Mouse (Mus musculus) brain, adult 2 months (tissue): ENCODE data around the gene Mamdc2.
A peak's percentile ranks its signal among the peaks of the same experiment; 100 is the strongest.

ENCODE experiments used
- DNase-seq: peaks from one replicate; pipeline ENCODE4 v3.0.0; 2011; ENCODE audit warnings: low read depth, low spot score

Gene Mamdc2

GRCm38 (mm10) chr19:23435731-23436130 is 12.5 kb downstream of the Mamdc2 start:
- no peak for DNase-seq

- DNase-seq = no peak
Measured at GRCm38 (mm10) chr19:23434433-23434832, 13.8 kb downstream of the Mamdc2 start.

- DNase-seq = no peak
Measured at GRCm38 (mm10) chr19:23417668-23418067, 30.6 kb downstream of the Mamdc2 start.

GRCm38 (mm10) chr19:23410800-23411199 is 37.4 kb downstream of the Mamdc2 start:
- DNase-seq = no peak

GRCm38 (mm10) chr19:23410328-23410727 is 37.9 kb downstream of the Mamdc2 start:
- no peak for DNase-seq

- peak; percentile 16 for DNase-seq
Measured at GRCm38 (mm10) chr19:23401469-23402135, 46.6 kb downstream of the Mamdc2 start.

GRCm38 (mm10) chr19:23400485-23400884 is 47.8 kb downstream of the Mamdc2 start:
- DNase-seq = peak; percentile 28

- no peak for DNase-seq
Measured at GRCm38 (mm10) chr19:23395956-23396355, 52.3 kb downstream of the Mamdc2 start.

GRCm38 (mm10) chr19:23394597-23394996 is 53.6 kb downstream of the Mamdc2 start:
- no peak for DNase-seq

- DNase-seq = no peak
Measured at GRCm38 (mm10) chr19:23388862-23389272, 59.4 kb downstream of the Mamdc2 start.

- no peak for DNase-seq
Measured at GRCm38 (mm10) chr19:23388083-23388861, 60.0 kb downstream of the Mamdc2 start.

GRCm38 (mm10) chr19:23382396-23382795 is 65.8 kb downstream of the Mamdc2 start:
- DNase-seq = no peak

GRCm38 (mm10) chr19:23380968-23381367 is 67.3 kb downstream of the Mamdc2 start:
- DNase-seq = peak; percentile 37

GRCm38 (mm10) chr19:23379752-23380504 is 68.3 kb downstream of the Mamdc2 start:
- DNase-seq = no peak

- DNase-seq = no peak
Measured at GRCm38 (mm10) chr19:23376536-23377201, 71.6 kb downstream of the Mamdc2 start.

- peak; percentile 97 for DNase-seq
Measured at GRCm38 (mm10) chr19:23374941-23375656, 73.1 kb downstream of the Mamdc2 start.

GRCm38 (mm10) chr19:23373728-23374127 is 74.5 kb downstream of the Mamdc2 start:
- DNase-seq = peak; percentile 60

- peak; percentile 70 for DNase-seq
Measured at GRCm38 (mm10) chr19:23373287-23373686, 75.0 kb downstream of the Mamdc2 start.

GRCm38 (mm10) chr19:23369275-23369674 is 79.0 kb downstream of the Mamdc2 start:
- no peak for DNase-seq

GRCm38 (mm10) chr19:23362006-23362405 is 86.2 kb downstream of the Mamdc2 start:
- no peak for DNase-seq

- peak; percentile 97 for DNase-seq
Measured at GRCm38 (mm10) chr19:23361124-23361523, 87.1 kb downstream of the Mamdc2 start.
